Mouse (Mus musculus) adrenal gland, adult 8-10 months (tissue): ENCODE measurements around the gene Aco1. TPM values are rescaled to one million over a fixed set of nuclear protein-coding genes. Genes with fewer than 3 reads are reported as not detected.
"Not testable (repeated sequence)": the region's sequence is repeated elsewhere in the genome, so short reads cannot be mapped to it uniquely, and the experiment has no call there.

Source experiments
- DNase-seq: peaks from one replicate; pipeline ENCODE4 v3.0.0; 2022
- total RNA-seq, 4 experiments: library from RNA; stranded (reverse); gene quantifications; 2 replicates each; pipeline ENCODE4 v1.2.4; 2022

The Aco1 gene
- total RNA-seq, result 100 to 1,000 TPM in 2 of 4 experiments, 10 to 100 TPM in 2; 76.7 to 161 (median 113) TPM

DNA sequence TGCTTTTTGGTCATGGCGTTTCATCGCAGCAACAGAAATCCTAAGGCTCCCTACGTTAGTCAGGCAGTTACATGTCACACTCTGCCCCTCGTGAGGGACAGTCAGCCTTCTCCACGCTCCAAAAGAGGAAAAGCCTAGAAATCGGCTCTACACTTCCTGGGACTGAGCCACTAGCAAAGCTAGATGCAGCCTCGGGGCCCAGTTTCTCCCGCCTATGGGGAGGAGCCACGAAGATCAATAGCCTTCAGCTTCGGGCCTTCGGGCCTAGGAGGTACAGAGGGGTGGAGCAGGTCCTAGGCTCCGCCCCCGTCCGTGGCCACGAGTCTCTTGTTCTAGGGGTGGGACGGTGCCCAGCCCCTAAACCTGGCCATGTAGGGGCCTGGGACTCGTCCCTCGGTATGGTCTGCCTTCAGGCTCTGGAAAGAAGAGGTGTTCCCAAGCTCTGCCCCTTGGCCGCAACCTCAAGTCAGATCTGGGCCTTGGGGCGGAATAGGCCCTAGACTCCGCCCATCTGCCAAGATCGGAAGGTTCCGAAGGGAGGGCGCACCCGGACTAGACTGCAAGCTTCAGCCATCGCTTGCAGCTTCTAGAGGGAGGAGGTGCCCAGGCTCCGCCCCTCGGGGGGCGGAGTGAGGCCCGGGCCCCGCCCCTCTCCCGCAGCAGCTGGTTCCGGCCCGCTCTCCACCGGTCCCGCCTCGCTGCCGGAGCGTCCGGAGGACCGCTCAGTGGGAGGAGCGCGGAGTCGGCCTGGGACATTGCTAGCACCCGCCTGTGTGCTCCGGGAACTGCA is at the start of gene Aco1:
Gene Aco1 (plus strand): TSS at position 339 of the 790 bp plus-strand sequence.
- DNase-seq, result peak; percentile 97

GRCm38 (mm10) chr4:40094974-40095373 is 47.9 kb upstream of the Aco1 start:
- no peak for DNase-seq

DNA sequence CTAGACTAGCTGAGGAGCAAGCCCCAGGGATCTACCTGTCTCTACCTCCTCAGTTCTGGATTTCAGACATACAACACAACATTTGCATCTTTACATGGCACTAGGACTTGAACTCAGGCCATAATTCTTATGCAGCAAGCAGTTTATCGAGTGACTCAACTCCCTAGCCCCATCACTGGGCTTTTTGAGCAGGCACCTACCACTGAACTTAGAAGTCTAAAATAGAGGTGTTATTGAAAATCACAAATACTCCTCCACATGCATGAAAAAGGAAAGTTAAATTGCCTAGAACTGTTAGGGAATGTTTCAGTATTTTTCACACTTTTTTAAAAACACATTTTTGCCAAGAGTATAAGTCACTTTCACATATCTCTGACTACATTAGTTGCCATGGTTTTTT is 39.9 kb upstream of the Aco1 start:
- DNase-seq, result no peak

- DNase-seq, result no peak
These were observed 36.8 kb upstream of the Aco1 start for GRCm38 (mm10) chr4:40106004-40106536.

DNA sequence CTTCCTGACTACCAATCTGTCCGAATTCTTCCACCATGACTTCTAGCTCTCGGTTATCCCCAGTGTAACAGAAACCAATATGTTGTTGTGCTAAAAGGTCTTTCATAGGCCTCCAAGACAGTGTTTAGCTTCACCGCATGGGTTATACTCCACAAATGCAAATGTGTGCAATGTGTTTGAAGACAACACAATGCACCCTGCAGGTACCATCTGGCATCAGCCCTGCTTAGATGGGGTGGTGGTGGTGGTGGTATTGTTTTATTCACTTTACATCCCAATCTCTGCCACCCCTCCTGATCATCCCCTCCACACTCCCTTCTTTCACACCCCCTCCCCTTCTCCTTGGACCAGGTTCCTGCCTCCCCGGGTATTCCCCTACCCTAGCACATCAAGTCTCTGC is 34.9 kb upstream of the Aco1 start:
- DNase-seq, result no peak

GRCm38 (mm10) chr4:40113173-40113572 is 29.7 kb upstream of the Aco1 start:
- no peak for DNase-seq

GRCm38 (mm10) chr4:40121221-40121620 is 21.7 kb upstream of the Aco1 start:
- DNase-seq, result peak; percentile 82

DNA sequence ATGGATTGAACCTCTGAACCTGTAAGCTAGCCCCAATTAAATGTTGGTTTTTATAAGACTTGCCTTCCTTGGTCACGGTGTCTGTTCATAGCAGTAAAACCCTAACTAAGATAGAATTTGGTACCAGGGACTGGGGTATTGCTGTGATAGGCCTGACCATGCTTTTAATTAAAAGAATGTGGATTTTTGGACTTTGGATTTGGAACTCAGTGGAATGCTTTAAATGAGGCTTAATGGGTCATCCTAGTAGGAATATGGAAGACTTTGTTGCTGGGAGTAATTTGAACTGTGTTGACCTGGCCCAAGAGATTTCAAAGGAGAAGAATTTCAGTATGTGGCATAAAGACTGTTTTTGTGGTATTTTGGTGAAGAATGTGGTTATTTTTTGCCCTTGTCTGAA is 20.6 kb upstream of the Aco1 start:
- DNase-seq, result not testable (repeated sequence)

GRCm38 (mm10) chr4:40134468-40135102 is 8.3 kb upstream of the Aco1 start:
- peak; percentile 60 for DNase-seq

GRCm38 (mm10) chr4:40136519-40136918 is 6.4 kb upstream of the Aco1 start:
- DNase-seq, result no peak

DNA sequence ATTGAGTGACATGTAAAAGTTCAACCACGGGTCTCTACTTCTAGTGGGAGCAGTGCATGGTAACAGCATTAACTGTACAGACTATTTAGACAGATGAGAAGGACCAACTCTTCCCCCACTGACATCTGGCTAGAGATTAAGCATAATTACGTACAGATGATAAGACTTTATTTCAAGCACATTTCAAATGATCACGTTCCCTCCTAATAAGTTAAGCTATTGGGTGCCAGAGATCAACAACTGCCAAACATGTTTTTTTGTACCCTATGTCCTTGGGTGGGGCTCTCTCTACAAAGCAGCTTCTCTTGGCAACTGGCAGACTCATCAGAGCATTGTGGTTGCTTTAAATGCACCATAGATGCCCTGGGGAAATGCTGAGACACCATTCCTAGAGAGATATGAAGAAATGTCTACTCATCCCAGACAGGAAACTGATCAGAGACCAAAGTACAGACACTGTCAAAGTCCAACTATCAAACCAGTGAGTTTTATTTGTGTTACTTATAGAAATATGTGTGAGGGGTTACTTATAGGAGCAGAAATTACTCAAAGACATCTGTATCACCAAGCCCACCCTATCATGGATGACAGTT is 3.1 kb upstream of the Aco1 start:
- DNase-seq, result no peak

DNA sequence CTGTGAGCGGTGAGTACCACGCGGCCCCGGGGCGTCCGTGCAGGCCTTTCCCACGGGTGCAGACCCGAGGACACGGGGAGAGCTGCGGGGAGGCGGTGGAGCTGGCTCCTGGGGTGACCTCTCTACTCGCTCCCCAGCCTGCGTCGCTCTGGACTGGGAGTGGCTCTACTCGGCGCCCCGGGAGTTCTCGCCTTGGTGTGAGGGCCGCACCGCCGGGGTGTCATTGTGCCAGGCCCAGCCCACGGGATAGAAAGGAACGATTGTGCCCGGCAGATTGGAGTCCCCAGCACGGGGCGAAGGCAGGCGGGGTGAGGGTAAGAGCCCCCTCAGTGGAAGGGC is 621 bp downstream of the Aco1 start:
- DNase-seq, result no peak

DNA sequence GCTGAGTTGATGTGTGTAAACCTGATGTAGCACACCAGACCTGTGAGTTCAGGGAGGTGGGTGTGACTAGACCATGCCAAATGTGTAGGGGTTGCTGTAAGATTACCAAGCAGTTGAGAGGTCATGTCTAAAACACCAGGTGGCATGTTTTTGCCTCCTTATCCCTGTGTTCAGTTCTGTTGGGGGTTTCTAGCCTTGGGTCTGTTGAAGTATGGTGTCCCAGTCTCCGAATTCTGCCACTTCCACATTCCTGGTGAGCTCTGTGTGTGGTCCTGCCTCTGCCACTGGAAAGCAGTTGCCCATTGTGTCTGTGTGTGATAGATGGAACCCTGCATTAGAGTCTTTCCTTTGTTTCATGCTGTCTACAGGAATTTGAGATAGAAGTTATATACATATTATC is 1.7 kb downstream of the Aco1 start:
- DNase-seq, result no peak

DNA sequence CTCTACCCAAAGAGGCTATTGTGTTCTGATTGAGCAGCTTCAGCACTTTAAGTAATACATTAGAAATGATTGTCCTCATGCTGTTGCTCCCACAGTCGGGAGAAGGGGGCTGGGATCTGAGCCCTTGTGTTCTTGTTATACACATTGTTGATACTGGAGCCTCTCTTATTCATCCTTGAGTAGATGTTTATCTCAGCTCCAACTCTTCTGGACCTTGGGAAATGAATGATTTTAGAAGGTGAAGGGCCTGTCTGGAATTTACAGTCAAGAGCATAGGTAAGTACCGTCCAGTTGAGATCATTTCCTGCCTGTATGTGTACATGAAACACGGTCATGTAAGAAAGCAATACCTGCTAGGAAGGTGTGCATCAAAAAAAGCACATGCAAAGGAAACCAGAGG is 2.1 kb downstream of the Aco1 start:
- no peak for DNase-seq

GRCm38 (mm10) chr4:40148281-40148680 is 5.4 kb downstream of the Aco1 start:
- DNase-seq, result no peak

- no peak for DNase-seq
These were observed 7.2 kb downstream of the Aco1 start for GRCm38 (mm10) chr4:40150046-40150445.

- no peak for DNase-seq
These were observed 9.9 kb downstream of the Aco1 start for GRCm38 (mm10) chr4:40152771-40153170.

GRCm38 (mm10) chr4:40153500-40153899 is 10.6 kb downstream of the Aco1 start:
- no peak for DNase-seq

DNA sequence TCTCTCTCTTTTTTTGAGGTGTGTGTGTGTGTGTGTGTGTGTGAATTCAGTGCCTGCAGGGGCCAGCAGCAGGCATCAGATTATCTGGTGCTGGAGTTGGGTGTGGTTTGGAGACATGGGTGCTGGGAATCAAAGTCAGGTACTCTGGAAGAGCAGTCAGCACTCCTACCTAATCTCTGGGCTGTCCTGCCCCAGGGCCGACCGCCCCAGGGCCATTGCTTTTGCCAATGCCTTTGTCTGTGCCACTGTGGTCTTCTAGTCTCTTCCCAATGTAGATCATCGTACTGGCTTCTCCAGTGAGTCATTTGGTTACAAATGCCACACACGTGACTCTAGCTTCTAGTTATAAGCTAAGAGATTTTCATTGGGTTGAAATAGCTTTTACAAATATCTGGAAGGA is 11.9 kb downstream of the Aco1 start:
- DNase-seq, result no peak

GRCm38 (mm10) chr4:40155467-40155999 is 12.7 kb downstream of the Aco1 start:
- no peak for DNase-seq

DNA sequence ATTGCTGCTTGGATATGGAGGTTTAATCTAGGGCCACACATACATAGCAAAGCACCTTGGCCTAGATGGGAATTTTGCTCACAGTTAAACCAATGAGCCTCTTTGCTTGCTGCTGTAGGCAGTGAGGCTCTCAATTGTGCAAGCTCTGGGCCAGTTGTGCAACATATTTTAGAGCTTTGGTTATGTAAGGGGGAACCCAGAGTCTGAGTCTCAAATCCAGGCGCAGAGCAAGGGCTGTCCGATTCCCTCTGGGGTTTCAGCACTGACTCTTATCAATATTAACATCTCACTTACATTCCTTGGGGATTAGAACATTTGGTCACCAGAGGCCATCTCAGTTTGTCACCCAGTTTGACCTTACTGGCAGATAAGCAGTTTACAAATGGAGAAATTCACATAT is 13.3 kb downstream of the Aco1 start:
- DNase-seq, result peak; percentile 84

DNA sequence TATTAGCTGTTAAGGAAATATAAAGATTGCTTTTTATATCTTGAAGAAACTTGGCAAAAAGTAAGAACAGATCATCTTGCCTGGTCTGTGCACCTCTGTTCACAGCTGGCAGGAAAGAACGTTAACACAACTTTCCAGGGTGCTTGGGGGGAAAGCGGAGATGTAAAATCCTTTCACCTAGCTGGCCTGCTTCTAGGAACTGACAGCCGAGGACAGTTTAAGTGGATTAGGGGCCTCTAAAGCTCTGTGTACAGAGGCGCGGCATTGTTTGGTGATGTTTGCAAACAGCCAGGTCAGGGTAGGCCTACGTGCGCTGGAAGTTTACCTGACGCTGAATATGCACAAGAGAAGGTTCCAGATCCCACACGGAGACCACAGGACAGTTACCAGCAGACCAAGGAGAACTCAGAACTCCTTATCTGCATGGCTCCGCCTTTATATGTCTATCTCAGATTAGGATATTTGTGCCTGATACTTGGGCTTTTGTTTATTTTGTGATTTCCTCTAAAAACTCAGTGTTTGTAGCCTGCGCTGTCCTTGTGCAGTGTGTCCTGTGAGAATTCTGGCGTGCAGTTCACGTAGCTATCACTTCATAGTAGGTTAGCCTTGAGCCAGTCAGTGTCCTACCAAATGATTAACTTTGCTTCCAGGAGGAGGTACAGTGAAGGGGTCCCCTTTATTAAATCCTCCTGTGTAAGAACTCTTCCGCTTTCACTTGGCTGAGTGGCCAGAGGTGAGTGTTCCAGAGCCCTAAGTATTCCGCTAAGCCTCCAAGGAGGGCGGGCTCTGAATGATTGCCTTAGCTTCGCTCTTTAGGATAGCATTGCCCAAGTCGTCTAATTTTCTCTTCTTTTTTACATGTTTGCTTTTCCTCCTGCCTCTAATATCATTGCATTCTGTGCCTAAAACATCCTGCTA is 14.0 kb downstream of the Aco1 start:
- no peak for DNase-seq
